Mouse (Mus musculus): ENCODE data around the gene Pam. TPM values are rescaled to one million over a fixed set of nuclear protein-coding genes. Genes with fewer than 3 reads are reported as not detected.

Gene Pam
- polyA plus RNA-seq (2017; shearing (Covaris generic)) = 1.4 TPM

DNA sequence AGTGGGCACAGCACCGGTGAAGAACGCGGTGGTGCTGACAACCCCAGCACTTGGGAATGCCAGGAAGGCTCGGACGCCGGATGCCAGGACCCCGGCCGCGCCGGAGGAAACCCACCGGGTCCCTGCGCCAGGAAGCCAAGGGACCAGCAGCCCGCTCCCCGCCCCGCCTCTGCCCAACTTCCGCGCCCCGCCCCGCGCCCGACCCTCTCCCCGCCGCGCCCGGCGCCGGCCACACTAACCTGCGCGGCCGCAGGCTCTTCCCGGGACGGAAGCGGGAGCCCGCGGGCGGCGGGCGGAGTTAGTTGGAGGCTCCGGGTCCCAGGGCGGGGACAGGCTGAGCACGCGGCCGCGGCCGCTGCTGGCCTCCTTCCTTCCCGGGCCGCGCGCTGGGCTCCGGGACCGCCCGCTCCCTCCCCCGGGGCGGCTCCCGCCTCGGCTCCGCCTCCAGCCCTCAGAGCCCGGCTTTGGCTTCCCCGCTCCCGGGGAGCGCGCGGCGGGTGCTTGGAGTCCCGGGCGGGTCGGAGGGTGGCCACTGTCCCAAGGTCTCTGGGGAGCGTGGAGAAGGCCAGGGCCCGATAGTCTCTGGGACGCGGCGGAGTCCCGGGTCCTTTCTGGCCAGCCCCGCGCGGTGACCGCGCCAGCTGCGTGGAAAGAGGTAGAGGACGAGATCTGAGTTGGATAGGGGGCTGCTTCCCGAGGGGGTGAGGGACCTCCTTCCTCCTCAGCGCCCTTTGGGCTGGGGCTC is at the start of gene Pam:
Gene Pam, minus strand, starts transcription at position 401 of the 745 bp plus-strand sequence.

GRCm38 (mm10) chr1:97769904-97770753 is 325.3 kb downstream of the Pam start, which contains the start of the genes Gin1 and Ppip5k2:
Gene Gin1 (plus strand): TSS chr1:97770172.
Gene Ppip5k2 (minus strand): TSS chr1:97770411.

